Comparison of ENCODE assay signal across 8 mouse cellular contexts in genomic region chr9:108587571-108588180, GRCm38 (mm10). TPM values are rescaled to one million over a fixed set of nuclear protein-coding genes. Genes with fewer than 3 reads are reported as not detected.
DNase-seq lines count a peak whose midpoint lies in the region; ATAC-seq lines count a peak whose summit lies in the region.

No protein-coding gene starts in this region.

- peak overlapping the region; percentile 99 for H3K27ac ChIP-seq in forebrain, embryonic 12.5 days
- H3K27ac ChIP-seq in lung, embryonic 16.5 days (ENCODE audit: low read length): 0 out of 2 replicates have a peak overlapping the region, but pooled peaks have one; percentile 58

- peak overlapping the region; percentile 59 for H3K4me2 ChIP-seq in forebrain, embryonic 12.5 days
- H3K4me2 ChIP-seq in lung, embryonic 16.5 days (ENCODE audit: low read depth, low read length): peak overlapping the region; percentile 44

- peak; percentile 98 for ATAC-seq in forebrain, embryonic 12.5 days (ENCODE audit: low FRiP score)
- peak; percentile 95 for ATAC-seq in lung, embryonic 16.5 days (ENCODE audit: low read depth)

- no peaks in the 10 kb centered on the region; the same call in none of the 2 replicates for H3K36me3 ChIP-seq in forebrain, embryonic 12.5 days (replicated peaks)
- H3K36me3 ChIP-seq in lung, embryonic 16.5 days (ENCODE audit: control insufficient read depth, insufficient read depth, low read length): no peaks in the 10 kb centered on the region

- WGBS in forebrain, embryonic 12.5 days: under 1% methylated on average over 14 of the region's 14 CpGs
- WGBS in lung, embryonic 16.5 days: 6% methylated on average over 14 of the region's 14 CpGs

- no peaks in the 10 kb centered on the region for H3K27me3 ChIP-seq in forebrain, embryonic 12.5 days
- no peaks in the 10 kb centered on the region for H3K27me3 ChIP-seq in lung, embryonic 16.5 days (ENCODE audit: control insufficient read depth, insufficient read depth, low read depth, low read length)

- peak overlapping the region; percentile 59 for H3K9ac ChIP-seq in forebrain, embryonic 12.5 days
- peak overlapping the region; percentile 34; the same call in 1 of the 2 replicates for H3K9ac ChIP-seq in lung, embryonic 16.5 days (ENCODE audit: low read length)

- H3K9me3 ChIP-seq in forebrain, embryonic 12.5 days: no peaks in the 10 kb centered on the region
- no peaks in the 10 kb centered on the region for H3K9me3 ChIP-seq in lung, embryonic 16.5 days (ENCODE audit: control insufficient read depth, low read length)

- intact Hi-C loops in heart, postnatal 10 days (cut with DNase I): no loop called here

- peak overlapping the region; percentile 22 for H3K4me3 ChIP-seq in forebrain, embryonic 12.5 days (replicated peaks)
- no peak overlapping the region for H3K4me3 ChIP-seq in lung, embryonic 16.5 days (ENCODE audit: low read length)

- peak; percentile 72 for DNase-seq in urinary bladder, postnatal 14 days (ENCODE audit: low spot score)
- no peak for DNase-seq in urinary bladder, postnatal 10 days (ENCODE audit: low spot score)
- DNase-seq in heart, postnatal 10 days: peak; percentile 90 to 94
- peak; percentile 86 to 94 for DNase-seq in layer of hippocampus, adult 18-20 months (ENCODE audit: low spot score in 2 of 2)
- DNase-seq in right cerebral cortex, adult 18-20 months: peak; percentile 93
- DNase-seq in B cell, adult 2 months: no peak

- peaks cover 40% of the 10 kb centered on the region for H3K4me1 ChIP-seq in forebrain, embryonic 12.5 days
- H3K4me1 ChIP-seq in lung, embryonic 16.5 days (replicated peaks; ENCODE audit: control insufficient read depth, insufficient read depth, low read length): peaks cover 14% of the 10 kb centered on the region

RNA-seq across cellular contexts. Expression of gene Wdr6, which starts 9.1 kb away (rescaled TPM):
- polyA plus RNA-seq in forebrain, embryonic 12.5 days (2016; fragmentation: Nextera tagmentation; extraction: Ambion mirVana): 254 and 285 TPM in 2 replicates
- 10 to 100 TPM; 30.2 to 36.4 TPM for total RNA-seq in heart, postnatal 10 days (2021)
- total RNA-seq in layer of hippocampus, adult 18-20 months (2021): 100 to 1,000 TPM; 112 to 123 TPM
- polyA plus RNA-seq in lung, embryonic 16.5 days (2015; fragmentation: Nextera tagmentation; extraction: Ambion mirVana): 122 and 128 TPM in 2 replicates

RNA-seq across cellular contexts. Expression of gene P4htm, which starts 9.8 kb away (rescaled TPM):
- 16.2 and 18.4 TPM in 2 replicates for polyA plus RNA-seq in forebrain, embryonic 12.5 days (2016; fragmentation: Nextera tagmentation; extraction: Ambion mirVana)
- total RNA-seq in heart, postnatal 10 days (2021): 10 to 100 TPM; 12.7 to 15.1 TPM
- total RNA-seq in layer of hippocampus, adult 18-20 months (2021): 100 to 1,000 TPM; 101 to 102 TPM
- 8.0 and 8.3 TPM in 2 replicates for polyA plus RNA-seq in lung, embryonic 16.5 days (2015; fragmentation: Nextera tagmentation; extraction: Ambion mirVana)

RNA-seq across cellular contexts. Expression of gene Dalrd3, which starts 18.0 kb away (rescaled TPM):
- polyA plus RNA-seq in forebrain, embryonic 12.5 days (2016; fragmentation: Nextera tagmentation; extraction: Ambion mirVana): 225 and 235 TPM in 2 replicates
- total RNA-seq in heart, postnatal 10 days (2021): 10 to 100 TPM; 21.0 TPM
- total RNA-seq in layer of hippocampus, adult 18-20 months (2021): 100 to 1,000 TPM in 1 of 2 experiments, 10 to 100 TPM in 1; 95.0 to 105 TPM
- 146 and 161 TPM in 2 replicates for polyA plus RNA-seq in lung, embryonic 16.5 days (2015; fragmentation: Nextera tagmentation; extraction: Ambion mirVana)

RNA-seq across cellular contexts. Expression of gene Ndufaf3, which starts 20.4 kb away (rescaled TPM):
- polyA plus RNA-seq in forebrain, embryonic 12.5 days (2016; fragmentation: Nextera tagmentation; extraction: Ambion mirVana): 54.5 and 58.3 TPM in 2 replicates
- 10 to 100 TPM; 54.5 to 58.6 TPM for total RNA-seq in heart, postnatal 10 days (2021)
- 10 to 100 TPM; 73.5 to 75.0 TPM for total RNA-seq in layer of hippocampus, adult 18-20 months (2021)
- 55.8 and 60.2 TPM in 2 replicates for polyA plus RNA-seq in lung, embryonic 16.5 days (2015; fragmentation: Nextera tagmentation; extraction: Ambion mirVana)

RNA-seq across cellular contexts. Expression of gene Impdh2, which starts 27.6 kb away (rescaled TPM):
- polyA plus RNA-seq in forebrain, embryonic 12.5 days (2016; fragmentation: Nextera tagmentation; extraction: Ambion mirVana): 149 and 159 TPM in 2 replicates
- total RNA-seq in heart, postnatal 10 days (2021): 10 to 100 TPM; 62.3 to 70.0 TPM
- total RNA-seq in layer of hippocampus, adult 18-20 months (2021): 10 to 100 TPM; 56.6 to 64.5 TPM
- 148 and 149 TPM in 2 replicates for polyA plus RNA-seq in lung, embryonic 16.5 days (2015; fragmentation: Nextera tagmentation; extraction: Ambion mirVana)

Comparison
In these comparisons a context has a peak if more than half of its experiments do, and no peak if none do; other contexts are left out.
1. DNase-seq: peak in urinary bladder, postnatal 14 days (single experiment), heart, postnatal 10 days (2 of 2), layer of hippocampus, adult 18-20 months (2 of 2) and right cerebral cortex, adult 18-20 months (single experiment); none in urinary bladder, postnatal 10 days (single experiment) and B cell, adult 2 months (0 of 2).
2. RNA of gene P4htm, which starts 9.8 kb away (total RNA-seq): 101 to 102 TPM in layer of hippocampus, adult 18-20 months; 12.7 to 15.1 TPM in heart, postnatal 10 days; every median in the first group is over 4 times any median in the second.
3. RNA of gene Dalrd3, which starts 18.0 kb away (total RNA-seq): 95.0 to 105 TPM in layer of hippocampus, adult 18-20 months; 21.0 TPM in heart, postnatal 10 days; every median in the first group is over 4 times any median in the second.